Mouse (Mus musculus) kidney, adult 11 months (tissue): ENCODE results near the gene Loxl1.
A peak's percentile ranks its signal among the peaks of the same experiment; 100 is the strongest.

Experiments
- DNase-seq: peaks from one replicate; pipeline ENCODE4 v3.0.0; 2022

Loxl1 gene

GRCm38 (mm10) chr9:58312944-58313359 is at the start of gene Loxl1:
TSS of gene Loxl1 (minus strand) at chr9:58313186.
- DNase-seq = peak; percentile 61

GRCm38 (mm10) chr9:58361956-58362355 is 49.0 kb upstream of the Loxl1 start:
- no peak for DNase-seq

- no peak for DNase-seq
These were observed 48.4 kb upstream of the Loxl1 start for GRCm38 (mm10) chr9:58361373-58361772.

DNA sequence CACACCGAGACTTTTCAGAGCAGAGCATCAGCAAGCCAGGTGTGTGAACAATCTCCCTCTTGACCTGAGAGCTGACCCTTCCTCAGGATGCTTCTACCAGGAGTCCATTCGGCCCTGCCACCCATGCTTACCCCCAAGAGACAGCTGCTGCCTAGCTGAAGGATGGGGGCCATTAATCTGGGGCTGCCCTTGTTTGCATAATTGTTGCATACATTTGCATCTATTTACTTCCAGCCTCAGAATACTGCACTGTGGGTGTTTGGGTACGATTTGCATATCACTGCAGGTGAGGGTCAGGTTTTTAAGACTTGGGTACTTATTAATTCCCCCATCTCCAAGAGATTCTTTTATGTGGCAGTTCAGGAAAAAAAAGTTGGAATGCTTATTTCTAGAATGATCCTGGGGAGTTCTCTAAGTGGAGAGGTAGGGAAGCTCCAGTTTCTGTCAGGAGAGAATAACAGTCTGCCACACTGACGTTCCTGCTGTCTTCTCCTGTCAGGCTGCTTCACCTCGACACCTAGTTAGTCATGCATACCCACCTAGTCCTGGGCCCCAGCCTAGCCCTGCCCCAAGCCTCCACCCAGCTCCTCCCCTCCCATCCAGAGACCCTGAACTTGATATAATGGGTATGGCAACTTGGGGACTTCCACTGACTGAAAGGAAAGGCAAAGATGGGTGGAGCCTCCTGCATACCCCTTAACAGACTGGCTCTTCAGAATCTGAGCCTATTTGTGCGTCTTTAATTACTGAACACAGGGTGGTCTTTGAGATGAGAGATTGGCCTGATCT is 42.5 kb upstream of the Loxl1 start:
- no peak for DNase-seq

DNA sequence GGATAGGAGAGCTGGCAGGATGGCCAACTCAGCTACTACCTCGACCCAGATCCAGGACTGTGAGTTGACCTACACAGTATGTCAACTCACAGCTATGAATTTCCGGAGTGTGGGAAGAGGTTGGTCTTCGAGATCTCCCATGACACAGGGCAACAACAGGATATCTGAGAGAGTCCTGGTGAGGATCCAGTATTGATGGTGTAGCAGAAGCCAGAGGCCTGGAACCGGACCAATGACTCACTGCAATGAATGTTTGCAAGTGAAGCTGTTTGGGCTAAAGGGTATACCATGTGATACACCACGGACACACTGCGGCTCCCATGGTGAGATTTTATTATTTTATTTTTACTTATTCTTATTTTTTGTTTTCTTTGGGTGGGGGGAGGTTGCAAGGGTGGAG is 41.7 kb upstream of the Loxl1 start:
- no peak for DNase-seq

- DNase-seq = no peak
These were observed 40.2 kb upstream of the Loxl1 start for GRCm38 (mm10) chr9:58353224-58353623.

DNA sequence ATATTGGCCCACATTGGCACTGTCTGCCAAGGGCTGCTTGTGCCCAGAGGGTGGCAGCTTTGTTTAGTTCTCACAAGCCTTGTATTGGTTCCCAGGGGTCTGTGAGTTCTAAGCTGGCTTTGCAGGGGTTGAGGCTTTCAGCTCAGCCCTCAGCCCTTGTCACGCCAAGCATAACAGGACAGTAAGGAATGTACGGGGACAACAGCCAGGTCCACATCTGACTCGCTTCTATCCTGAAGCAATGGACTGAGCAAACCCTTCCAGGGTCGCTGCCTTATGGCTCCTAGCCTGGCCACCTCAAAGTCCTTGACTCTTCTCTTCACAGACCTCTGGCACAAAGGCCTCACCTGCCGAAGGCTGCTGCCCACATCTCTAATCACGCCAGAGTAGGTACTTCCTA is 34.8 kb upstream of the Loxl1 start:
- DNase-seq = no peak

- no peak for DNase-seq
These were observed 33.5 kb upstream of the Loxl1 start for GRCm38 (mm10) chr9:58346498-58346897.

DNA sequence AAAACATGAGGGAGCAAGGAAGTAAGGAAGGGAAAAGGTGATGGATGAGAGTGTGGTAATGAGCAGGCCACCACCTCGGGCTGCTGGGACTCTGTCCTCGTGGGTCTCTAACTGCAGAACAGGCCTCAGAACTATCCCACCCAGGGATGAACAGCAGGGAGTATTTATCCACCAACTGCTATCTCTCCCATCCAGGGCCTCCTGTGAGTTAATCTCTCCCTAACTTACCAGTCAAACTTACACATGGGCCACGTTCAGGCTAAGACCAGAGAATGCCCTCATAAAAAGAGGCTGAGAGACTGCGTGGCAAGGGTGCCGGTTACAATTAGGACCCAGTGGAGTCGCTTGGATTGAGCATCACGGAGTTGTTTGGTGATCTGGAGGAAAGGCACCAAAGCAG is 33.0 kb upstream of the Loxl1 start:
- no peak for DNase-seq

DNA sequence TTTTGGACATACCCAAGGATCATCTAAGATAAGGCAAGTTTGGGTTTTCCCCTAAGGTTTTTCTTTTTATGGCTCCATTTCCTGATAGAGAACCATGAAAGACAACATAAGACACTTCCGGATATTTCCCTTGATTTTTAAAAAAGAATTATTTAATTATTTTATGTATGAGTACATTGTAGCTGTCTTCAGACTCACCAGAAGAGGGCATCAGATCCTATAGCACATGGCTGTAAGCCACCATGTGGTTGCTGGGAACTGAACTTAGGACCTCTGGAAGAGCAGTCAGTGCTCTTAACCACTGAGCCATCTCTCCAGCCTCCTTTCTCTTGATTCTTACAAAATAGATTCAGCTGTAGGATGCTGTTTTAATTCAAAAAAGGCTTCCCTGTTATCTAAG is 28.8 kb upstream of the Loxl1 start:
- no peak for DNase-seq

GRCm38 (mm10) chr9:58336650-58337281 is 23.8 kb upstream of the Loxl1 start:
- DNase-seq = no peak

DNA sequence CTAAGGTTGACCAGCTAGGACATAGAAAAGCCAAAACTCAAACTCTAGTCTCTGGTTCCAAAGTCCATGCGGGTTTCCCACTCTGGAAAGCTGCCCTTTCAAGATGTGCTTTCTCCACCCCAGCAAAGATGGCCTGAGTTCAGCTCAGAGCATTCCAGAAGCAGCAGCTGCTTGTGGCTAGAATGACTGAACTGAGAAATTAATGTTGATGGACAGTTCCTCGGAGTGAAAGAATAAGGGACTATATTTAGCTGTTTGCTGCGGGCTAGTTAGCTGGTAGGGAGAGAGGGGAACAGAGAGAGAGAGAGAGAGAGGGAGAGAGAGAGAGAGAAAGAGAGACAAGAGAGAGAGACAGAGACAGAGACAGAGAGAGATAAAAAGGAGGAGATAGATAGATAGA is 18.3 kb upstream of the Loxl1 start:
- no peak for DNase-seq

GRCm38 (mm10) chr9:58330293-58330692 is 17.3 kb upstream of the Loxl1 start:
- no peak for DNase-seq

DNA sequence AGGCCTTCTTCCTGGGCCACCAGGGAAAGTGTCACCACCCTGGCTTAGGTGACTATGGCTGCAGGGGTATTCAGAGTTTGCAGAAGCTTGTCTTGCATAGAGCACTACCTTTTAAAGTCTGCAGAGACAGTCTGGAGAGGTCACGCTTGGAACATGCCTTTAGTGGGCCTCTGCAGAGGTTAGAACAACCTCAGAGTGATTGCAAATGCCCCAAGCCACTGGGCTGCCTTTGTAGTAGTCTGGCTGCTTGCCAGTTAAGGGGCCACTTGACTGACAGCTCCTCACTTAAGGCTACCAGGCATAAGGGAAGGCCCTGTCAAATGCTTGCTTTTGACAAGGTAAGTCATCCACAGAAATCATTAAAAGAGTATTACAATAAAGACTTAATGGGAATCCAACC is 14.4 kb upstream of the Loxl1 start:
- DNase-seq = no peak

DNA sequence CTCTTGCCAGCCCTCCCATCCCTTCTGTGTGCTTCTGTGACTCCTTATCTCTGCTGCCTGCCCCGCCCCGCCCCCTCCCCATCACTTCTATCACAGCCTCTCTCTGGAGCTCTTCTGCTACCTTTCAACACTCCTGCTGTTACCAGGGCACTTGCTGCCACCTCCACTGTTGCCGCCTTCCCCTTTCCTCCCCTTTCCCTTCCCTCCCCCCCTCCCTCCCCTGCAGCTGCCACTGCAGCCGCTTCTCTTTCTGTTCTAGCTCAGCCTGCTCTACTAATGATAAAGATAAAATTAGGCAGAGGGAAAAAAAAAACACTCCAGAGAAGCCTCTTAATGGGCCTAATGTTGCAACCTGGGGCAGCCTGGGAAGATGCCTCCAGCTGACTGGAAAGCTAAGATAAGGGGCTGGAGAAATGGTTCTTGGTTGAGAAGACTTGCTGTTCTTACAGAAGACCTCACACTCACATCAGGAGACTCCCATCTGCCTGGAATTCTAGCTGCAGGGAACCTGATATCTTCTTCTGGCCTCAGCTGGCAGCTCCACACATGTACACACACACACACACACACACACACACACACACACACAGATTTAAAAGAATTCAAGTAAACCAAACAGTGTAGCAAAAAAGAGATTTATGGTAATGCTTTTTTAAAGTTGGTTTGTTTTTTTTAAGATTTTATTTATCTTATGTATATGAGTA is 13.6 kb upstream of the Loxl1 start:
- DNase-seq = no peak

GRCm38 (mm10) chr9:58321681-58322080 is 8.7 kb upstream of the Loxl1 start:
- DNase-seq = no peak

DNA sequence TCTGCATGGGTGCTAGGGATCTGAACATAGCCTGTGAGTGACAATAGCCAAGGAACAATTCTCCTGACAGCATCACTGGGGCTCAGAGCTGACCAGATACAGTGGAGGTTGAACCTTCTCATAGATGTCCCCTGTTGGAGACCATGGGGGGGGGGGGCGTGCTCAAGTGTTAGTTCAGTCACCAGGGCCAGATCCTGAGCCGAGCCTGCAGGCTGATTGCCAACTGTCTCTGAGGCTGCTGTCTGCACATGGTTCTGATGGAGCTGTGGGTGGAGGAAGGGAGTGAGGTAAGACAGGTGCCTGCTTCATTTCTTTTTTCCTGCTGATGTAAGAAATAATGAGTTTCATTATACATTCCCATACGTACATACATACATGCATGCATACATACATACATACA is 5.3 kb upstream of the Loxl1 start:
- DNase-seq = no peak

- no peak for DNase-seq
These were observed 4.4 kb upstream of the Loxl1 start for GRCm38 (mm10) chr9:58317381-58317780.

GRCm38 (mm10) chr9:58316784-58317183 is 3.8 kb upstream of the Loxl1 start:
- DNase-seq = no peak

DNA sequence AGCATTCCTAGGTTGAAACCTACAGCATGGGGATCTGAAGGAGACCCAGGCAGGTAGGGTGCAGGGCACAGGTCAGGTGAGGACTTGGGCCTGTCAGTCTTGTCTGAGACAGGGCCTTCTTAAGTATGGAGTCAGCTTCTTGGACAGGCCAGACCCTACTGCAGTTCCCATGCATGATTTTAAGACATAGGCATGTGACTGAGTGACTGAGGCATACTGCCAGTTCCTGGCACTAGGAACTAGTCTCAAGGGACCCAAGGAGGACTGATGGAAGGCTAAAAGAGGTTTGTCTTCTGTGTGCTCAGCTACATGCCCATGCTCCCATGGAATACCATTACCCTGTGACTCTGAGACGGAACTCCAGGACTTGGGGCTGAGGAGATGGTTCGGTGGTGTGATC is 2.9 kb upstream of the Loxl1 start:
- DNase-seq = no peak

DNA sequence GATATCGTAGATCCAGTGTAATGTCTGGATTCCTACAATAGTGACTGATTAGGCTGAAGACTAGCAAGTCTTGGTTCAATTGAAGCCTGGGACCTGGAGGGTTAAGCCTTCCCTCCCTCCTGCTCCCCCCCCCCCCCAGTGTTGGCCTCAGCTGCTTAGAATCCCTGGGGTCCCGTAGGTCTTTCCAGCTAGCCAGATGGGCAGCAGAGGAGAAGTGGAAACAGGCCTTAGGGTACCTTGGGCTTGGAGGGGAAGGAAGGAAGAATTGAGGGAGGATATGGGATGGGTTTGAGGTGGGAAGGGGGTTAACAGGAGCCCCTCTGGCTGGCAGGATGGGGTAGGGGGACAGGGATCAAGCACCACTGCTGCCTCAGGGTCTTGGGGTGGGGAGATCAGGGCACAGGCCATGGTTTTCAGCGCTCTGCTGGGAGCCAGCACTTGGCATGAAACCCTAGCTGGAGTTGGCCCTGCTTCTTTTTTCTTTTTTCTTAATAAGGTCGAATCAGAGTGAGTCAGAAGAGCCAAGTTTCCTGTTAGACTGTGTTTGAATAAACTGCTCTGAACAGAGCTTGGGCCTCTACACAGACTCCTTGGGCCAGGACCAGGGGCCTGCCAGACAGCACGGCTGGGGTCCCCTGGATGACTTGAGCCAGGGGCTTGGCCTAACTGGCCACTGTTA is 1.8 kb upstream of the Loxl1 start:
- DNase-seq = no peak

DNA sequence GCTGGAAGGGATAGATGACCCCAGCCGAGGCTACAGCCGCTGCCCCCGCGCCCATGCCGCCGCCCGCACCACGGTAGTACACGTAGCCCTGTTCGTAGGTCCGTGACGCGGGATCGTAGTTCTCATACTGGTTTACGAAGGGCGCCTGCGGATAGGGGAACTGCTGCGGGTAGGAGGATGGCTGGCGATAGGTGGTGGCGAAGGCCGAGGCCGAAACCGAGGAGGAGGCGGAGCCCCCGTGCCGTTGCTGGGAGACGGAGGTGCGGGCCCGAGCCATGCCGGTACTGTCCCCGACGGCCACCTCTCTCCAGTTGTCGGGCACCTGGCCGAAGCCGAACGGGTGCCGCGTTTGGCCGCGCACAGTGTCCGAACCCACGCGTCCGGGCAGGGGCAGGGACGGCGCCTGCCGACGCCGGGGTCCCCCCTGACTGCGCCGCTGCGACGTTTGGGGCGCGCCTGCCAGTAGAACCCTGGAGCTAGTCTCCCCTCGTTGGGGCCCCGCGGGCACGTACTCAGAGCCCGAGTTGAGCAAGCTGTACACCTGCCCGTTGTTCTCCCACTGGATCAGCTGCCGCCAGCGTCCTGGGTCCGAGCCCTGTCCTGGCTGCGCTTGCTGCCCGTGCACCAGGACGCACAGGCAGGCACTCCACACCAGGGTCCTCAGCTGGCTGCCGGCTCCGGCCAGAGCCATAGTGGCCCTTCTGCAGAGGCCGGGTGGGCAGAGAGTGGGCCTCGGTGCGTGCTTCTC is 616 bp downstream of the Loxl1 start:
- DNase-seq = no peak
